Mouse (Mus musculus): ENCODE measurements around the gene Arhgap19. TPM values are rescaled to one million over a fixed set of nuclear protein-coding genes. Genes with fewer than 3 reads are reported as not detected.

Gene Arhgap19
- total and polyA plus RNA-seq, 3 experiments = 20.4 to 36.8 (median 30.1) TPM

GRCm38 (mm10) chr19:41797536-41797935 lies 4.3 kb downstream of the Arhgap19 start:
- no peak for DNase-seq (ENCODE audit: extremely low read depth)
- no peak for TF ChIP-seq USF2 (conservative IDR thresholded peaks at IDR 0.05; ENCODE audit: low read depth, low read length)
- TF ChIP-seq POLR2A (IDR thresholded peaks at IDR 0.05; ENCODE audit: low read depth, low read length) = no peak
- no peak overlapping the region for H3K9ac ChIP-seq (ENCODE audit: insufficient read depth, low read depth)
- peaks cover 0 to 12% of the 10 kb centered on the region in 2 experiments for H3K36me3 ChIP-seq (replicated peaks in 1 of 2; ENCODE audit: control insufficient read depth in 1 of 2, insufficient read depth in 1 of 2, low read length in 1 of 2)
- no peak overlapping the region for H3K27ac ChIP-seq (ENCODE audit: insufficient read depth, low read depth)
- H3K4me2 ChIP-seq (ENCODE audit: insufficient read depth, low read depth, poor library complexity, severe bottlenecking) = no peak overlapping the region
- H3K4me1 ChIP-seq (ENCODE audit: control insufficient read depth in 1 of 2, insufficient read depth in 2 of 2) = peaks cover 4 to 26% of the 10 kb centered on the region in 2 experiments
- dilution Hi-C loops (cut with MboI; ENCODE audit: extremely low pct_ligation_motif_present, extremely low pct_unique_long_range_greater_than_20kb, low sequenced_read_pairs) = no loop called here
- in situ Hi-C loops (cut with MboI; ENCODE audit: low pct_ligation_motif_present, low pct_unique_long_range_greater_than_20kb, low sequenced_read_pairs) = no loop called here
- H3K9me3 ChIP-seq (replicated peaks; ENCODE audit: low read length) = no peaks in the 10 kb centered on the region
- no peaks in the 10 kb centered on the region for H3K27me3 ChIP-seq (replicated peaks)
- H3K79me2 ChIP-seq (replicated peaks; ENCODE audit: control insufficient read depth, extremely low read depth, insufficient read depth, poor library complexity, severe bottlenecking) = peaks cover 14% of the 10 kb centered on the region; the same call in 1 of the 2 replicates
- no peak overlapping the region for H3K4me3 ChIP-seq (replicated peaks in 1 of 3; ENCODE audit: low read depth in 2 of 3, low read length in 2 of 3, poor library complexity in 1 of 3)

GRCm38 (mm10) chr19:41796789-41797327 lies 5.0 kb downstream of the Arhgap19 start:
- H3K4me3 ChIP-seq (replicated peaks in 1 of 3; ENCODE audit: low read depth in 2 of 3, low read length in 2 of 3, poor library complexity in 1 of 3) = no peak overlapping the region
- H3K4me2 ChIP-seq (ENCODE audit: insufficient read depth, low read depth, poor library complexity, severe bottlenecking) = no peak overlapping the region
- no peaks in the 10 kb centered on the region for H3K9me3 ChIP-seq (replicated peaks; ENCODE audit: low read length)
- H3K27ac ChIP-seq (ENCODE audit: insufficient read depth, low read depth) = no peak overlapping the region
- no peaks in the 10 kb centered on the region for H3K27me3 ChIP-seq (replicated peaks)
- H3K4me1 ChIP-seq (ENCODE audit: control insufficient read depth in 1 of 2, insufficient read depth in 2 of 2) = peaks cover 4 to 23% of the 10 kb centered on the region in 2 experiments
- peaks cover 0 to 15% of the 10 kb centered on the region in 2 experiments for H3K36me3 ChIP-seq (replicated peaks in 1 of 2; ENCODE audit: control insufficient read depth in 1 of 2, insufficient read depth in 1 of 2, low read length in 1 of 2)
- dilution Hi-C loops (cut with MboI; ENCODE audit: extremely low pct_ligation_motif_present, extremely low pct_unique_long_range_greater_than_20kb, low sequenced_read_pairs) = no loop called here
- no peak for DNase-seq (ENCODE audit: extremely low read depth)
- H3K9ac ChIP-seq (ENCODE audit: insufficient read depth, low read depth) = no peak overlapping the region
- H3K79me2 ChIP-seq (replicated peaks; ENCODE audit: control insufficient read depth, extremely low read depth, insufficient read depth, poor library complexity, severe bottlenecking) = peaks cover 14% of the 10 kb centered on the region; the same call in 1 of the 2 replicates
- in situ Hi-C loops (cut with MboI; ENCODE audit: low pct_ligation_motif_present, low pct_unique_long_range_greater_than_20kb, low sequenced_read_pairs) = no loop called here
- TF ChIP-seq MYC (IDR thresholded peaks at IDR 0.05; ENCODE audit: low read depth, low read length) (no peak), CHD1 (IDR thresholded peaks at IDR 0.05; ENCODE audit: low read depth, low read length) (no peak), BHLHE40 (IDR thresholded peaks at IDR 0.05; ENCODE audit: low read depth, low read length) (no peak), IRF4 (IDR thresholded peaks at IDR 0.05; ENCODE audit: low read depth, low read length) (no peak), NRF1 (IDR thresholded peaks at IDR 0.05; ENCODE audit: low read depth, low read length) (no peak), EP300 (IDR thresholded peaks at IDR 0.05; ENCODE audit: low read length) (no peak), JUN (IDR thresholded peaks at IDR 0.05; ENCODE audit: insufficient read depth, low read depth, low read length) (no peak), ZKSCAN1 (IDR thresholded peaks at IDR 0.05; ENCODE audit: borderline replicate concordance, low read depth, low read length) (no peak), E2F4 (IDR thresholded peaks at IDR 0.05; ENCODE audit: insufficient replicate concordance, low read depth, low read length) (no peak), RCOR1 (conservative IDR thresholded peaks at IDR 0.05; ENCODE audit: low read depth, low read length) (no peak), RAD21 (IDR thresholded peaks at IDR 0.05; ENCODE audit: low read depth, low read length) (no peak)

Measured in CH12.LX (cell line).